Mouse (Mus musculus) neural tube, embryonic 12.5 days (tissue): Measurements from ENCODE around the gene Gm10073. TPM values are rescaled to one million over a fixed set of nuclear protein-coding genes. Genes with fewer than 3 reads are reported as not detected.

ENCODE experiments used
- ATAC-seq: fragments of 200-750 bp; cut with Nextera tagmentation; 2 replicates; pipeline ENCODE4 v1.8.0; 2017; ENCODE audit warnings: low read depth, mild to moderate bottlenecking, moderate TSS enrichment, moderate library complexity; ENCODE audit not compliant: low FRiP score
- H3K27ac ChIP-seq: fragments of 300-500 bp; sonication (generic); 2 replicates; pipeline ENCODE4 v1.5.1; 2016
- H3K27me3 ChIP-seq: fragments of 300-500 bp; sonication (generic); replicated peaks from 2 replicates; pipeline ENCODE4 v1.6.1; 2016; ENCODE audit warnings: mild to moderate bottlenecking
- H3K36me3 ChIP-seq: fragments of 300-500 bp; sonication (generic); 2 replicates; pipeline ENCODE4 v1.6.1; 2016; ENCODE audit warnings: mild to moderate bottlenecking
- H3K4me1 ChIP-seq: fragments of 300-500 bp; sonication (generic); 2 replicates; pipeline ENCODE4 v1.6.1; 2016
- H3K4me2 ChIP-seq: fragments of 300-500 bp; sonication (generic); replicated peaks from 2 replicates; pipeline ENCODE4 v1.6.1; 2016; ENCODE audit warnings: mild to moderate bottlenecking
- H3K4me3 ChIP-seq: fragments of 300-500 bp; sonication (generic); 2 replicates; pipeline ENCODE4 v1.5.1; 2016
- H3K9ac ChIP-seq: fragments of 300-500 bp; sonication (generic); 2 replicates; pipeline ENCODE4 v1.6.1; 2016; ENCODE audit warnings: mild to moderate bottlenecking
- H3K9me3 ChIP-seq: fragments of 300-500 bp; sonication (generic); 2 replicates; pipeline ENCODE4 v1.6.1; 2016; ENCODE audit warnings: mild to moderate bottlenecking
- WGBS: fragments of 180-500 bp; shearing (Covaris S2); methylation state at CpG from one replicate; pipeline ENCODE4 v1.1.7; 2016; 5-methylcytosine and 5-hydroxymethylcytosine counted together
- polyA plus RNA-seq: library from polyadenylated mRNA; unstranded; fragments of >200 nt; fragmentation: Nextera tagmentation; extraction: Ambion mirVana; gene quantifications from 2 replicates; pipeline ENCODE4 v1.2.1, GENCODE M21; 2016

Gm10073 gene
- polyA plus RNA-seq, 1 experiment from 2014 or later = 2.9 TPM

DNA sequence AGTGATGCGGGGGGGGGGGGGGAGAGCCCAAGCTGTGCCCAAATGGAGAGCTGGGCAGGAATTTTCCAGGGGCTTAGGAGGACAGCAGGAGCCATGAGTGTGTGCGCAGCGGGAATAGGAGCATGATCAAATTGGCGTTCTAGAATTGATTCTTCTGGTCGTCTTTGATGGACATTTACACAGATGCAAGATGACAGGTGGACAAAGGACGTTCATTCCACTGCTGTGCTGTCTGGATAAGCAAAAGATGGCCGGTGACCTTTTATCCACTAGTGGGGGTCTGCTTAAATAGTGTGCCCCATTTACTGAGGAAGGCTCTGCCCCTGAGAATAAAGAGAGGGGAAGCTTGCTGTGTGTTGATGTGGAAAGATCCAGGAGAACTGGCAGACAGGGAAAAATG, 4.3 kb downstream of the Gm10073 start:
- Histone ChIP-seq H3K36me3 (no peaks in the 10 kb centered on the region), H3K4me1 (no peaks in the 10 kb centered on the region), H3K9ac (no peak overlapping the region), H3K4me2 (no peak overlapping the region), H3K27ac (no peak overlapping the region), H3K27me3 (no peaks in the 10 kb centered on the region), H3K9me3 (no peaks in the 10 kb centered on the region), H3K4me3 (no peak overlapping the region)
- WGBS = 74% methylated on average over 7 of the region's 7 CpGs
- ATAC-seq = no peak

DNA sequence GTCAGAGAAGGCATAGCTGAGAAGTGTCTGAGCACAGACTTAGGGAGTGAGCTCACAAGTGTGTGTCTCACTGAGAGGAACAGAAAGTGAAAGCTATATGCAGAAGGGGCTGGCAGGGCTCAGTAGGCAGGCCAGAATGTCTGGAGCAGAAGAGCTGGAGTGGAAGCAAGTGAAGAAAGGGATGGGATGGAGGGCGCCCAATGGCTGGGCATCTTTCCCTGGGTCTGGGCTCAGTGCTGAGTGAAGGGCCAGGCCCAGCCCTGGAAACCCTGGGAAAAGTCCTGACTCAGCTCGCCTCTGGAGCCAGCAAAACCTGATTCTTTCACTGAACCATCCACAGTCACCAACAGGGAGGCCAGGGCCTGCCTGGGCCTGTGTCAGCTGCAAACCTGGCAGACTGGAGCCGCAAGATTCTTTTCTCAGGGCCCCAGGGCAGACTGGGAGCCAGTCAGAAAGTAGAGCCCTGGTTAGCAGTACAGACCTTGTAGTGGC, 9.5 kb downstream of the Gm10073 start:
- Histone ChIP-seq H3K27ac (no peak overlapping the region), H3K9me3 (no peaks in the 10 kb centered on the region), H3K36me3 (no peaks in the 10 kb centered on the region), H3K27me3 (no peaks in the 10 kb centered on the region), H3K4me3 (no peak overlapping the region), H3K4me2 (no peak overlapping the region), H3K4me1 (no peaks in the 10 kb centered on the region), H3K9ac (no peak overlapping the region)
- ATAC-seq = no peak
- 86% methylated on average over 3 of the region's 3 CpGs for WGBS

DNA sequence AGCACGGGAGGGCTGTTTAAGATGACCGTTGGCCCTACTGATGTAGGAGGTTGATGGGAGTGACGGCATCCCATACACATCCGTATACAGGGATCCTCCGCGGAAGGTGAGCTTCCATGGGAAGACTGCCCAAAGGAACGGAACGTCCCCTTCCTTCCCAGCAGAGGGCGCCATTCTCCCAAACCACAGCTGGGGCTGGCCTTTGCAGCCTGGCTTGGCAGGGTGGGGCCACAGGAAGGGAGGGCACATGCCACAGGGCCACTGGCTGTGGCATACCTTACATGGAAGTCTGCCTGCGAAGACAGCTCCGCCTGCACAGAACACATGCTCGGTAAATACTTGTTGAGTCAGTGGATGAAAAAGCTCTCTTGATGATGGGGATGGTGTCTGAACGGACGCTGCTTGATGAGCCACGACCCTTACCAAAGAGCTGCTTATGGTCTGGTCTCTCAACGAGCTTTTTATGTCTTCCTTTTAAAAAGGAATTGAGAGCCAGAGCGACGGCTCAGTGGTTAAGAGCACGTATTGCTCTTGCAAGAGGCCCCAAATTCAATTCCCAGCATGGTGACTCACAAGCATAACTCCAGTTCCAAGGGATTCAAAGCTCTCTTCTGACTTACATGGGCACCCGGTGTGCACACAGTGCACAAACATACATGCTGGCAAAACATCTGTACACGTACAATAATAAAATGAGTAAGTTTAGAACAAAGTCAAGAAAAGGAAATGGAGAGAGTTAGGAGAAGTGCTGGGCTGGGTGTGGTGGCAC, 12.0 kb downstream of the Gm10073 start:
- Histone ChIP-seq H3K9me3 (peaks cover 9% of the 10 kb centered on the region), H3K9ac (no peak overlapping the region), H3K4me1 (no peaks in the 10 kb centered on the region), H3K27ac (no peak overlapping the region), H3K4me2 (no peak overlapping the region), H3K4me3 (no peak overlapping the region), H3K36me3 (no peaks in the 10 kb centered on the region), H3K27me3 (no peaks in the 10 kb centered on the region)
- 28% methylated on average over 21 of the region's 21 CpGs for WGBS
- no peak for ATAC-seq

DNA sequence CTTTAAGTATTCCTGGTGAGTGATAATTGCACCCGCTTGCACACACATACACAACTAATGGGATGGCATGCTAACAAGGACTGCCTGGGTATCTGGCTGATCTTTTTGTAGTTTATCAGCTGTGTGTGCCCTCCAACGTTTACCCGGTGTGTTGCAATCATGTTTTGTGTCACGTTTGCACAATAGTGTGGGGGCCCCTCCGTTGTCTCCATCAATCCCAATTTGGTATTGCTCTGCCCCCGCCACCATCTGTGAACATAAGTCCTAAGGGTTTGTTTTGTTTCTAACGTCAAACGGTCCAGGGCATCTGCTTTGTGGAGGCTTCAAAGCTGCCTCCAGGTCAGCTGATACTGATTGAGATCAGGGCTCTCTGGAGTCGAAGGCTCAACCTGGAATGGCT, 13.4 kb downstream of the Gm10073 start:
- Histone ChIP-seq H3K36me3 (no peaks in the 10 kb centered on the region), H3K9ac (no peak overlapping the region), H3K27ac (no peak overlapping the region), H3K4me3 (no peak overlapping the region), H3K27me3 (no peaks in the 10 kb centered on the region), H3K4me1 (no peaks in the 10 kb centered on the region), H3K9me3 (peaks cover 9% of the 10 kb centered on the region), H3K4me2 (no peak overlapping the region)
- no peak for ATAC-seq
- WGBS = 73% methylated on average over 9 of the region's 9 CpGs

DNA sequence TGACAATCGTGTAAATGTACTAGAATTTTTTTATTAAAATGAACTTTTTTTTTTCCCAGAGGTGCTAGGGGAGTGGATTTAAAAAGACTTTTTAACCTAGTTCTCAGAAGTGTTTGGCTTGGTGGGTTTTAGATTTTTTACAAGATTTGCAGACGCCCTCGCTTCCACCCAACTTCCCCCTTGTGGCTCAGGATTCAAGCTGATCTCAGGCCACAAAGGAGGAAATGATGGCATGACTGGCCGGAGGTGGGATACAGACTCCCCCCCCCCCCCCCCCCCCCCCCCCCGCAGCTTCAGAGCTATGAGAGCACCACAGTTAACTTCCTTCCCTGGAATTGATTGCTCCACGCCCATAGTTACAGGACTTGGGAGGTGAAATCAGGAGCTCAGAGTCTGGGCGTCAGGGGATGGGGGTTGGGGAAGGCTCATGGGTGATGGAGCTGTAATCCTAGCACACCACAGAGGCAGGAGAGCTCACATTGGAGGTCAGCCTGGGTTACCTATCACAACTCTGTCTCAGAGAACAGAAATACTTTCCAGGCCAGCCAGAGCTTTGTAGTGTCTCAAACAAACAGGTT, 17.1 kb downstream of the Gm10073 start:
- WGBS = 64% methylated on average over 6 of the region's 7 CpGs
- Histone ChIP-seq H3K4me2 (no peak overlapping the region), H3K4me3 (no peak overlapping the region), H3K9ac (no peak overlapping the region), H3K9me3 (peaks cover 9% of the 10 kb centered on the region), H3K27ac (no peak overlapping the region), H3K36me3 (no peaks in the 10 kb centered on the region), H3K27me3 (no peaks in the 10 kb centered on the region), H3K4me1 (no peaks in the 10 kb centered on the region)
- ATAC-seq = no peak

DNA sequence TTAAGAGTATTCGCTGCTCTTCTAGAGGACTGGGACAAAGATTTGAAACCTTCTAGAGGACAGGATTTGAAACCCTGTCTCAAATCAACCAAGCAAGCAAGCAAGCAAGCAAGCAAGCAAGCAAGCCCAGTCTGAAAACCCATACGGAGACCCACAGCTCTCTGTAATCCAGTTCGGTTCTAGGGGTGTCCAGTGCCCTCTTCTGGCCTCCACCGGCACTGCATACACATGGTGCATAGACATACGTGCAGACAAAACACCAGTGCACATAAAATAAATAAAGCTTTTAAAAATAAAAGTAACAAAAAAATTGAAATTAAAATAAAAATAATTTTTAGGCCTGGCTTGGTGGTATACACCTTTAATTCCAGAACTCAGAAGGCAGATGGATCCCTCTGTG, 19.2 kb downstream of the Gm10073 start:
- WGBS = 93% methylated on average over 5 of the region's 5 CpGs
- Histone ChIP-seq H3K27ac (no peak overlapping the region), H3K4me3 (no peak overlapping the region), H3K4me1 (no peaks in the 10 kb centered on the region), H3K9me3 (peaks cover 9% of the 10 kb centered on the region), H3K9ac (no peak overlapping the region), H3K27me3 (no peaks in the 10 kb centered on the region), H3K4me2 (no peak overlapping the region), H3K36me3 (no peaks in the 10 kb centered on the region)
- ATAC-seq = no peak

DNA sequence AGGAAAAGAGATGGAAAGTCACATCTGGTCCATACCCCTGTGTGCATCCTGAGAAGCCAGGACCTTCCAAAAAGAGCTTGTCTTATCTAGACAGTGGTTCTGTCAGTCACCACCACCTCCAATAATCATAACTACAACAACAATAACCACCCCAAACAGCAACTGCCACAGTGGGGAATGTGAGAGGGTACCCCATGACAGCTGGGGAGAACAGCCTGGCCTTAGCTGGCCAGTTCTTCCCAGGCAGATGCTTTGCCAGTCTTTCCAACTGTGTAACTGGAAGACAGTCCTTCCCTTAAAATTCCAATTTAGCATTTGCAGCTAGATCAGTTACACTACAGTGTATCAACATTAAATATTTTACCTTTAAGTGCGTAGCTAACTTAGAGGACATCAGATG, 22.4 kb downstream of the Gm10073 start:
- no peak overlapping the region for H3K27ac ChIP-seq
- WGBS = 92% methylated on average over 1 of the region's 1 CpGs
- H3K9ac ChIP-seq = no peak overlapping the region
- no peaks in the 10 kb centered on the region for H3K4me1 ChIP-seq
- no peaks in the 10 kb centered on the region for H3K9me3 ChIP-seq
- no peak overlapping the region for H3K4me3 ChIP-seq
- ATAC-seq = no peak
- H3K27me3 ChIP-seq = no peaks in the 10 kb centered on the region
- H3K36me3 ChIP-seq = no peaks in the 10 kb centered on the region
- no peak overlapping the region for H3K4me2 ChIP-seq

DNA sequence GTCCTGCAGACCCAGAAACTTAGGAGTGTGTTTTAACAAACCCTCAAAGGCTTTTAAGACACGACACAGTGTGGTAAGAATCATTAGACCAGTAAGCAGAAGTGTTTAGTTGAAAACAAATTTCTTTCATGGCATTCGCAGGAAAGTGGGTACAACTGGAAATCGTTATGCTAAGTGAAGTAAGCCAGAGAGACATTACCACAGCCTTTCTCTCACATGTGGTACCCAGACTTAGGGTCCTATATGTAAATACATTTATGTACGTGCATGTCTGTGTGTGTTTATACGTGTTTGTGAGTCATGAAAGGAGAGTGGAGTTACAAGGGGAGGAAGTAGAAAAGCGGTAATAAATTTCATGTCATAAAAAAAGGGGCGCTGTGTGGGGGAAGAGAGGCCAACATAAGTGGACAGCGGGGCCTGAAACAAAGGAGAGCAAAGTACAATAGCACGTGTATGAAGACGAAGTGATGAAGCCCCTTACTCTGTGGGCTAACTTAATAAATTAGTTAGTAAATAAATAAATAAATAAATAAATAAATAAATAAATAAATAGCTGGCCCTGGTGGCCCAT, 24.8 kb downstream of the Gm10073 start:
- no peak overlapping the region for H3K9ac ChIP-seq
- ATAC-seq = no peak
- H3K9me3 ChIP-seq = no peaks in the 10 kb centered on the region
- no peaks in the 10 kb centered on the region for H3K4me1 ChIP-seq
- H3K27me3 ChIP-seq = no peaks in the 10 kb centered on the region
- no peak overlapping the region for H3K4me3 ChIP-seq
- no peak overlapping the region for H3K27ac ChIP-seq
- 69% methylated on average over 10 of the region's 10 CpGs for WGBS
- no peak overlapping the region for H3K4me2 ChIP-seq
- no peaks in the 10 kb centered on the region for H3K36me3 ChIP-seq

DNA sequence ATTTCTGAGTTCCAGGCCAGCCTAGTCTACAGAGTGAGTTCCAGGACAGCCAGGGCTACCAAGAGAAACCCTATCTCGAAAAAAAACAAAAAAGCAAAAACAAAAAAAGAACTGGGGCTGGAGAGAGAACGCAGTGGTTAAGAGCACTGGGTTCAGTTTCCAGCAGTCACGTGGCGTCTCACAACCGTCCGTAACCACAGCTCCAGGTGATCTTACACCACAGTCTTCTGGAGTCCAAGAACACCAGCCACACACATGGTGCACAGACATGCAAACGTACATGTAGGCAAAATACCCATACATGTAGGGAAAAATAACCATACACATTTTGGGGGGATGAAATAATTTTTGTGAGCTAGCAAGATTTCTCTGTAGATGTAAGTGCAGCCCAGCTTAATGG, 26.5 kb downstream of the Gm10073 start:
- H3K36me3 ChIP-seq = no peaks in the 10 kb centered on the region
- 88% methylated on average over 7 of the region's 7 CpGs for WGBS
- ATAC-seq = no peak

DNA sequence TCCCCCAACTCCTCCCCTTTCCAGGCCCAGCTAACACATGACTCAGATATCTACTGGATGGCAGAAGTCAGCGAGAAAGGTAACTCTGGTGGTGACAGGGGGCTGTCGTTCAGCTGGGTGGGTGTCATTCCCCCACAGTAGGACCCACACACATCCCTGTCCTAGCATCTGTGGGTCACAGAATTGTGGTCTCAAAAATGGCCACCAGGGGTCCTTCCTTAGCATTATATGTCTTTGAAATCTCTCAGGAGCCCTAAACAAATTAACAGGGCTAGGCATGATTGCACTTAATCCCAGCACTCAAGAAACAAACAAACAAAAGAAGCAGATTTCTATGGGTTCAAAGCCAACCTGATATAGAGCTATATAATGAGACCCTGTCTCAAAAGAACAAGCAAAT, 28.1 kb downstream of the Gm10073 start:
- H3K9ac ChIP-seq = no peak overlapping the region
- no peak for ATAC-seq
- WGBS = 82% methylated on average over 2 of the region's 2 CpGs
- no peaks in the 10 kb centered on the region for H3K4me1 ChIP-seq
- H3K27me3 ChIP-seq = no peaks in the 10 kb centered on the region
- no peak overlapping the region for H3K27ac ChIP-seq
- no peak overlapping the region for H3K4me3 ChIP-seq
- H3K4me2 ChIP-seq = no peak overlapping the region
- no peaks in the 10 kb centered on the region for H3K9me3 ChIP-seq
- no peaks in the 10 kb centered on the region for H3K36me3 ChIP-seq

More for the DNA sequence above, 26.5 kb downstream of the Gm10073 start:
- Histone ChIP-seq H3K4me1 (no peaks in the 10 kb centered on the region), H3K27ac (no peak overlapping the region), H3K4me2 (no peak overlapping the region), H3K27me3 (no peaks in the 10 kb centered on the region), H3K9me3 (no peaks in the 10 kb centered on the region), H3K4me3 (no peak overlapping the region), H3K9ac (no peak overlapping the region)

DNA sequence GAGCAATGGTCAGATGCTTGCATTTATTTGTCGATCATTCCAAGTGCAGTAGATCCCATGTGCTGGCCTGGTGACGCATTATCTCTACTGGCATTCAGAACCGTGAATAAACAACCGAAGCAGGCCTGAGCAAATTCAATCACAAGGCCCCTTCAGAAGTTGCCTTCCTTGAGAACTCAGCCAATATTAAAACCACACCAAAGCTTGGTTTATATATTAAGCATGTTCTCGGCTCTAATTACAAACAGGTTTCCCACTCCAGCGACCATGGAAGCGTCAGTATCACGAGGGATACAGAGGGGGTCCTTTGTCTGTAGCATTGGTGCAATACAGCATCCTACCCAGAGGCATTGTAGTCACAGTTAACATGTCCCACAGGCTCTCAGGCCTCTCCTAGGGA, 30.2 kb downstream of the Gm10073 start:
- Histone ChIP-seq H3K27ac (no peak overlapping the region), H3K4me1 (no peaks in the 10 kb centered on the region), H3K27me3 (no peaks in the 10 kb centered on the region), H3K36me3 (no peaks in the 10 kb centered on the region), H3K9ac (no peak overlapping the region), H3K4me2 (no peak overlapping the region), H3K4me3 (no peak overlapping the region), H3K9me3 (no peaks in the 10 kb centered on the region)
- ATAC-seq = no peak
- WGBS = 85% methylated on average over 8 of the region's 8 CpGs

DNA sequence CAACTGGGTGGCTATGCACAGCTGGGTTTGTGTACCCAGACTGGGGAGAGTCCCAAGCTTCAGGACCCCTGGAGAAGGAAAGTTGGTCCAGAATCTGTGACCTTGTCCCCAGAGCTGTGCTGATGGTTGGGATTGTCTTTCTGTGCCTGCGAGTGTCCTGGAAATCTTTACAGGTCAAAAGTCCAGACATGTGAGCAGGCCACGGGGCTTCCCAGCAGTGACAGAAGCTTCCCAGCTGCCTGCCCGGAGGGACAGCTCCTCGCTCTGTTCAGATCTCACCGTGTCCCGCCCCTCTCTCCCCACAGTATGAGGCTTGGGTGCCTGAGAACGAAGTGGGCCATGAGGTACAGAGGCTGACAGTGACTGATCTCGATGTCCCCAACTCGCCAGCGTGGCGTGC, 32.3 kb downstream of the Gm10073 start:
- ATAC-seq = no peak
- 88% methylated on average over 11 of the region's 11 CpGs for WGBS
- Histone ChIP-seq H3K4me1 (no peaks in the 10 kb centered on the region), H3K36me3 (no peaks in the 10 kb centered on the region), H3K4me3 (no peak overlapping the region), H3K27ac (no peak overlapping the region), H3K27me3 (no peaks in the 10 kb centered on the region), H3K9me3 (no peaks in the 10 kb centered on the region), H3K9ac (no peak overlapping the region), H3K4me2 (no peak overlapping the region)

DNA sequence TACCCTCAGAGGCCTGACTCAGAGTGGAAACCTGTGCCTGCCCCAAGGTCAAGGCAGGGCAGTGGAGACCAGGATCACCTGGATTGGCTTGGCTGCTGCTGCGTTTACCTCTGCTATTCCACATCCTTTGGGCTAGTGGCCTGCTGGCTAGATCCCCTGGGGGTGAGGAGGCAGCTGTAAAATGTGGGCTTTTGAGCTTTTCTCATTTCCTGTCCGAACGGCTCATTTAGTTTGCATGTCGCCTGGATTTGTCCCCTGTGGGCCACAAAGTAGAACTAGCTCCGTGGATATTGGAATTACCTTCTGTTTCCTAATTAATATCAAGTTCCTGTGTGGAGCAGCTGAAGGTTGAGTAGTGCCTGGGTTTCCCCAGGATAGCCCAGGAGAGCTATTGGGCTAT, 34.1 kb downstream of the Gm10073 start:
- ATAC-seq = no peak
- WGBS = 42% methylated on average over 5 of the region's 5 CpGs
- no peaks in the 10 kb centered on the region for H3K4me1 ChIP-seq
- H3K36me3 ChIP-seq = no peaks in the 10 kb centered on the region
- H3K27ac ChIP-seq = no peak overlapping the region
- no peaks in the 10 kb centered on the region for H3K27me3 ChIP-seq
- no peak overlapping the region for H3K9ac ChIP-seq
- no peaks in the 10 kb centered on the region for H3K9me3 ChIP-seq
- H3K4me3 ChIP-seq = no peak overlapping the region
- no peak overlapping the region for H3K4me2 ChIP-seq
